Mouse (Mus musculus): ENCODE results near the gene Ulbp1. TPM values are rescaled to one million over a fixed set of nuclear protein-coding genes. Genes with fewer than 3 reads are reported as not detected.
A peak's percentile ranks its signal among the peaks of the same experiment; 100 is the strongest.
"Not testable (repeated sequence)": the region's sequence is repeated elsewhere in the genome, so short reads cannot be mapped to it uniquely, and the experiment has no call there.

The Ulbp1 gene
- polyA plus RNA-seq (2016; fragmentation: Nextera tagmentation; extraction: Ambion mirVana) = 5.6 and 6.3 TPM in 2 replicates

DNA sequence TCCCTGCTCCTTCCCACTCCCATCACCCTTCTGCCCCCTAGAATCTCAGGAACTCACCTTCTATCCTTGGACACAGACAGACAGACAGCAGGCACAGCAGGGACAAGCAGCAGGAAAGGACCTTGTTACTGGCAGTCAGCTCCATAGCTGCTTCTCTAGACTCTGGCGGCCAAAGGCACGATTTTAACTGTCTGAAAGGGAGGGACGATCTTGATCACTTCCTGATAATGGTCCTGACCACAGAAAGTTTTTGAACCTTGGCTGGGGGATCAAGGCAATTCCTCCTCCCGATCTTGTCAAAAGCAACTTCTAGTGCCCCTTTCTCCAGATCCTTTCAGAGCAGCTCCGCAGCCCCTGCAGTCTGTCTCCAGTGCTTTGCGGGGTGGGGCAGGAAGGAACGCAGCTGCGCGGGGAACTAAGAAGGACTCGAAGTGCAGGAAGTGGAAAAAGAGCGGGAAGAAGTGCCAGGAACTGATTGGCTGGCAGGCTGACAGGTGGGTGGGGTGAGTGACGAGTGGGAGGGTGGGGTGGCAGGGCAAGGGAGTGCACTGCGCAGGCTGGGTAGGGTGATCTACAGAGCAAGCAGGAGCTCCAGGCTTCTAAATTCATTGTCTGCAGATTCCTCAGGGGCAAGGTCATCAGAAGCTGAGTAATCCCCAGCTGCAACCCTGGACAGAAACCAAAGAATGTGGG is at the start of gene Ulbp1:
Ulbp1 (minus strand) TSS at position 442 of the 693 bp plus-strand sequence.
- DNase-seq (ENCODE audit: low spot score) = peak; percentile 84
- peak within 1 kb of the TSS; percentile 45 for H3K4me3 ChIP-seq
- no peaks in the 10 kb centered on the region for H3K36me3 ChIP-seq
- no peak within 1 kb of the TSS for H3K27ac ChIP-seq
- 0 out of 2 replicates have a peak, but pooled peaks cover 7% of the 10 kb centered on the region for H3K4me1 ChIP-seq
- no peaks in the 10 kb centered on the region for H3K9me3 ChIP-seq
- H3K27me3 ChIP-seq (ENCODE audit: insufficient read depth, poor library complexity, severe bottlenecking) = no peaks in the 10 kb centered on the region
- 56% methylated on average over 13 of the region's 13 CpGs for WGBS

DNA sequence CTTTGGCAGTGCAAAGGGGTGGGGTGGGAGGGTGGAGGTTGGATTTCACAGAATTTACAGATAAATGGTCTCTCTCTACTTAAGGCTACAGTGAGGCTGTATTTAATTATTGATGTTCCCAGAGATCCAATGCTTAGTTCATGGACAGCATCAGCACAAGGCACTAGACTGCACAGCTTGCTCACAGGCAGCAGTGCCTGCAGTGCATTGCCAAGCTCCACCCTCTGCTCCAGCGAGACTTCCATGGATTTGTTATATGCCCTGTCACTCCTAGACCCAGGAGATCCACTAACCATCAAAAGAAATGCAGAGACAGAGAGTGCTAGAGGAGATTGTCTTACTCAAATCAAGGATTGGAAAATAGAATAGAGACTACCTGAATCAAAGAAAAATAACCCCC is 24.7 kb upstream of the Ulbp1 start:
- H3K27ac ChIP-seq; H3K9me3 ChIP-seq; H3K27me3 ChIP-seq (ENCODE audit: insufficient read depth, poor library complexity, severe bottlenecking); H3K4me1 ChIP-seq; H3K36me3 ChIP-seq; DNase-seq (ENCODE audit: low spot score); H3K4me3 ChIP-seq: not testable (repeated sequence)
- WGBS = 35% methylated on average over 1 of the region's 1 CpGs

DNA sequence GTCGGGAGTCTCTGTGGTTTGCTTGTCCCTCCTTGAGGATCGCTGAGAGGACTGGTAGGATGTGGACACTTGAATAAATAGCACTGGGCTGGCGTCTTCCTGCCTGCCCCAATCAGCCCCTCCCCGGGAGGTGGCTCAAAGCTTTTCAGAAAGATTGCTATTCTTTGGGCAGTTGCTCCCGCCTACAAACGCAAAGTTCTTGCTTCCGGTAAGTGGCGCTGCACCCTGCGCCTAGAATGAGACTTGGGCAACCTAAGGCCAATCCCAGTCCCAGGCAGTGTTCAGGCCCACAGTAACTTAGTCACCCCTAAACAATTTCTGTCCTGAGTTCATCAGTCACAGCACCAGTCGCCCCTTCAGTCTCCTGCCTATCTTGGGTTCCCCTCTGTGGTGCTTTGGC is 18.9 kb upstream of the Ulbp1 start:
- not testable (repeated sequence) for DNase-seq (ENCODE audit: low spot score); H3K36me3 ChIP-seq; H3K4me1 ChIP-seq; H3K27ac ChIP-seq; H3K9me3 ChIP-seq
- Histone ChIP-seq H3K27me3 (ENCODE audit: insufficient read depth, poor library complexity, severe bottlenecking) (peaks cover 12% of the 10 kb centered on the region), H3K4me3 (peak overlapping the region; percentile 40)
- 8% methylated on average over 10 of the region's 10 CpGs for WGBS

DNA sequence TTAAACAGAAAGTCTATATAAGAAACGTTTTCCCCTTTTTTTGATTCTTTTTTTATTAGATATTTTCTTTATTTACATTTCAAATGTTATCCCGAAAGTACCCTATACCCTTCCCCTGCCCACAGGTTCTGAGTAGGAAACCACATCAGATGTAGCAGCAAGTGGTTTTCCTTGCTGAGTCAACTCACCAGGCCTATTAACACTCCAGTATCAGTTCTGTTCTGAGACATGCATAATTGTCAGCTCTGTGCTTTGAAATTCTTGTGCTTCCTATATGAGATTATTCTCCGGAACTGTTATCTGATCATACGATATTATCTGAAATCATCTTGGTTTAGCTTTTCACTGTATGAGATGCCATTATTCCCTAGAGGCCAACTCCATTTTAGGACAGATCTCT is 10.2 kb upstream of the Ulbp1 start:
- 57% methylated on average over 4 of the region's 4 CpGs for WGBS
- no peak for DNase-seq (ENCODE audit: low spot score)
- Histone ChIP-seq H3K9me3 (no peaks in the 10 kb centered on the region), H3K4me3 (no peak overlapping the region), H3K36me3 (no peaks in the 10 kb centered on the region), H3K27me3 (ENCODE audit: insufficient read depth, poor library complexity, severe bottlenecking) (no peaks in the 10 kb centered on the region), H3K27ac (no peak overlapping the region), H3K4me1 (no peaks in the 10 kb centered on the region)

DNA sequence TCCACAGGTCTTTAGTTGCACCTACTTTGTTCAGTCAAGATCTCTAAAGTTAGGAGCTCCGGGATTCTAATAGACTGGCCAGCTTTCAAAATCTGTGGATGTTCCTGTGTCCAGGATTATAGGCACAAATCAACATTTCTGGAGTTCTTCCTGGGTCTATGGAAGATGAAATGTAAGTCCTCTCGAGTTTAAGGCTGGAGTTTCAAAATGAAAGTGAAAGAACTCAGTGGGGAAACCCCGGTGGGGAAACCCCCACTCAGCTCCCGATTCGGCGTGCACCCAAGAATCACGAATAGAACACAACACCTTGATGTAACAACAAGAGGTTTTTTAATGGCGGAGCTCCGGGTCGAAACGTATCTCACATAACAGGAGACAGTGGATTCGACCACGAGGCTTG is 787 bp upstream of the Ulbp1 start:
- not testable (repeated sequence) for H3K27ac ChIP-seq; H3K9me3 ChIP-seq; H3K4me1 ChIP-seq; H3K36me3 ChIP-seq; DNase-seq (ENCODE audit: low spot score); H3K27me3 ChIP-seq (ENCODE audit: insufficient read depth, poor library complexity, severe bottlenecking); H3K4me3 ChIP-seq
- WGBS = 88% methylated on average over 7 of the region's 13 CpGs

DNA sequence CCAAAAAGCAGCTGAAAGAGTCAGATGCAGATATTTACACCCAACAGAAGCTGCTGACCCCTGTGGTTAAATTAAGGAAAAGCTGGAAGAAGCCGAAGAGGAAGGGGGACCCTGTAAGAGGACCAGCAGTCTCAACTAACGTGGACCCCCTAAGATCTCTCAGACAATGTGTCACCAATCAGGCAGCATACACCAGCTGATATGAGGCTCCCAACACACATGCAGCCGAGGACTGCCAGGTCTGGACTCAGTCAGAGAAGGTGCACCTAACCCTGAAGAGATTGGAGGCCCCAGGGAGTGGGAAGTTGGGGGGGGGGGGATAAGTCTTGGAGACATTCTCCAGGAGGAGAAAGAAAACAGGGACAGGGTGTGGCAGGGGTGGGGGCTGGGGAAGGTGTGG is 1.8 kb downstream of the Ulbp1 start:
- Histone ChIP-seq H3K27ac (no peak overlapping the region), H3K4me3 (0 out of 2 replicates have a peak overlapping the region, but pooled peaks have one; percentile 16), H3K36me3 (peaks cover 7% of the 10 kb centered on the region; the same call in 1 of the 2 replicates), H3K4me1 (0 out of 2 replicates have a peak, but pooled peaks cover 7% of the 10 kb centered on the region), H3K9me3 (no peaks in the 10 kb centered on the region), H3K27me3 (ENCODE audit: insufficient read depth, poor library complexity, severe bottlenecking) (no peaks in the 10 kb centered on the region)
- DNase-seq (ENCODE audit: low spot score) = no peak
- WGBS = 55% methylated on average over 3 of the region's 3 CpGs

DNA sequence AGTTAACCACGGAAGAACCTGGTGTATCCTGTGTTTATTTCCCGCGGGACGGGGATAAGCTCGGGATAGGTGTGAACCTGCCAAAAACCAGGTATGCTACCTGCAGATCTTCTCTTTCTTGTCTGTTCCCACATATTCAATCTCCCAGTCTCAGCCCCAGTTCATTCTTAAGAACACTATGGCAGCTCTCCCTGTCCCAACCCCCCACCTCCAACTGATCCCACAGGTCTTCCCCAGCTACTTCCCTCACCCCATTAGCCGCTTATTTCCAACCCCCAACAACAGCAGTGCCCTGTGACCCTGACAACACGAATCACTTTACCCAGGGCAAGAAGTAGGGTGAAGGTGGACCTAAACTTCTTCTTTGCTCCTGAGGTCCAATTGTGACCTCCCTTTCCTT is 3.0 kb downstream of the Ulbp1 start:
- H3K4me3 ChIP-seq = peak overlapping the region; percentile 38
- 7% methylated on average over 7 of the region's 7 CpGs for WGBS
- 0 out of 2 replicates have a peak, but pooled peaks cover 7% of the 10 kb centered on the region for H3K4me1 ChIP-seq
- H3K27ac ChIP-seq = no peak overlapping the region
- H3K9me3 ChIP-seq = no peaks in the 10 kb centered on the region
- H3K36me3 ChIP-seq = peaks cover 7% of the 10 kb centered on the region; the same call in 1 of the 2 replicates
- H3K27me3 ChIP-seq (ENCODE audit: insufficient read depth, poor library complexity, severe bottlenecking) = no peaks in the 10 kb centered on the region
- DNase-seq (ENCODE audit: low spot score) = no peak

DNA sequence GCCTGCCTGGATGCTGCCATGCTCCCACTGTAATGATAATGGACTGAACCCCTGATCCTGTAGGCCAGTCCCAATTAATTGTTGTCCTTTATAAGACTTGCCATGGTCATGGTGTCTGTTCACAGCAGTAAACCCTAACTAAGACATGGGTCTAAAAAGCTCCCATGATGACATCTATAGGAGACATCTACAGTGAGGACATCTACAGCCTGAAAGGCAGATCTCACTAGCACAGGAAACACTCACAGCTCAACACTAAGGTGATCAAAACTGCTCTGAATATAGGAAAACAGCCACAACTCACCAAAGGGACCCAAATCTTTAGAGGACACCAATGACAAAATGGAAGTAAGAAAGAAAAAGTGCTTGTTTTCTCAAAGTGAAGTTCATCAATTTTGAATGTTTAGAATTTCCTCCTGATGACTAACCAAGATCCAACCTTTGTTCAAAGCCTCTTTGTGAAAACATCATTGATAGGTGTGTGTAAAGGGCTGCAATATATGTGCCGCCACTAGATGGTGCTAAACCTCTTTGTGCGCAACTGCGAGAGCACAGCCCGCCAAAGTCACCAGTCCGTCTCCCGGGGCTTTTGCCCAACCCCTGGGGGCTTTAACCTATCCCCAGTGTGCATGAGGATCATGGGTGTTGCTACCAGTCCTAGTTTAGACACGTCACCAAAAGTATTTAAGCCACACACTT is 3.6 kb downstream of the Ulbp1 start:
- peak overlapping the region; percentile 38; the same call in 1 of the 2 replicates for H3K4me3 ChIP-seq
- not testable (repeated sequence) for H3K9me3 ChIP-seq; DNase-seq (ENCODE audit: low spot score); H3K27ac ChIP-seq; H3K36me3 ChIP-seq; H3K4me1 ChIP-seq; H3K27me3 ChIP-seq (ENCODE audit: insufficient read depth, poor library complexity, severe bottlenecking)
- under 1% methylated on average over 7 of the region's 7 CpGs for WGBS

DNA sequence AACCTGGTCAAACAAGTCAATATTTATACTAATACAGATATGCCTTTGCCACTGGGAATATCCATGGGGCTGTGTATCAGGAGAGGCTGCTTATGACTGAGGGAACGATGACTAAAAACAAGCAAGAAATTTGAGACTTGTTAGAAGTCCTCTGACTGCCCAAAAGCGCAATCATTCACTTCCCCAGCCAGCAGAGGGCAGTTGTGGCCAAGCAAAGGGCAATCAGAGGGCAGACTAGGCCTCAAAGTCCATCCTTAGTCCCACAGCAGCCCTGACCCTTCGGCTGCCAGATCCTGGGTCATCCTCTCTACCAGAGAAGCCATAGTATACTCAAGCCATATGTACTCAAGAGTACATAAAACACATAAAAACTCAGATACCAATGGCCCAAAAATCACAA is 11.4 kb downstream of the Ulbp1 start:
- Histone ChIP-seq H3K4me3 (no peak overlapping the region), H3K36me3 (no peaks in the 10 kb centered on the region), H3K4me1 (no peaks in the 10 kb centered on the region), H3K9me3 (peaks cover 8% of the 10 kb centered on the region), H3K27me3 (ENCODE audit: insufficient read depth, poor library complexity, severe bottlenecking) (no peaks in the 10 kb centered on the region), H3K27ac (no peak overlapping the region)
- WGBS = 54% methylated on average over 3 of the region's 3 CpGs
- no peak for DNase-seq (ENCODE audit: low spot score)

DNA sequence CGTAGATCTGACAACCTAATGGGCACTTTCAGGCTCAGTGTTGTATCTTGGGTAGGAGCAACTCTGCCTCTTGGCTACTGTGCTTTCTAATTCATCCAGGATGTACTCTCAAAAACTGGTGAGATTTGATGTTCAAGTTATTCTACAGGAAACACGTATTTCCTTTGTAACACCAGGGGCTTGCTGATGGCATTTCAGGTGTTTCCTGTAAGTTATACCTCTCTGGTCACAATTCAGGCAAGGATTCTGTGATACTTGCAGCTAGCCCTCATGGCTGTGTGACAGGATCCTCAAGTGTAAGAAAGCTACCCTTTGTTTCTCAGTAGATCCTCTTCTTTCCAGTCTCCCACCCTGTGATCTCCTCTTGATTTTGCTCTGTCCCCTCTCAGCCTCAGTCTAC is 34.5 kb downstream of the Ulbp1 start:
- 78% methylated on average over 2 of the region's 2 CpGs for WGBS
- H3K4me1 ChIP-seq = no peaks in the 10 kb centered on the region
- H3K27me3 ChIP-seq (ENCODE audit: insufficient read depth, poor library complexity, severe bottlenecking) = no peaks in the 10 kb centered on the region
- no peaks in the 10 kb centered on the region for H3K36me3 ChIP-seq
- H3K4me3 ChIP-seq = no peak overlapping the region
- H3K9me3 ChIP-seq = no peaks in the 10 kb centered on the region
- DNase-seq (ENCODE audit: low spot score) = no peak
- H3K27ac ChIP-seq = no peak overlapping the region

DNA sequence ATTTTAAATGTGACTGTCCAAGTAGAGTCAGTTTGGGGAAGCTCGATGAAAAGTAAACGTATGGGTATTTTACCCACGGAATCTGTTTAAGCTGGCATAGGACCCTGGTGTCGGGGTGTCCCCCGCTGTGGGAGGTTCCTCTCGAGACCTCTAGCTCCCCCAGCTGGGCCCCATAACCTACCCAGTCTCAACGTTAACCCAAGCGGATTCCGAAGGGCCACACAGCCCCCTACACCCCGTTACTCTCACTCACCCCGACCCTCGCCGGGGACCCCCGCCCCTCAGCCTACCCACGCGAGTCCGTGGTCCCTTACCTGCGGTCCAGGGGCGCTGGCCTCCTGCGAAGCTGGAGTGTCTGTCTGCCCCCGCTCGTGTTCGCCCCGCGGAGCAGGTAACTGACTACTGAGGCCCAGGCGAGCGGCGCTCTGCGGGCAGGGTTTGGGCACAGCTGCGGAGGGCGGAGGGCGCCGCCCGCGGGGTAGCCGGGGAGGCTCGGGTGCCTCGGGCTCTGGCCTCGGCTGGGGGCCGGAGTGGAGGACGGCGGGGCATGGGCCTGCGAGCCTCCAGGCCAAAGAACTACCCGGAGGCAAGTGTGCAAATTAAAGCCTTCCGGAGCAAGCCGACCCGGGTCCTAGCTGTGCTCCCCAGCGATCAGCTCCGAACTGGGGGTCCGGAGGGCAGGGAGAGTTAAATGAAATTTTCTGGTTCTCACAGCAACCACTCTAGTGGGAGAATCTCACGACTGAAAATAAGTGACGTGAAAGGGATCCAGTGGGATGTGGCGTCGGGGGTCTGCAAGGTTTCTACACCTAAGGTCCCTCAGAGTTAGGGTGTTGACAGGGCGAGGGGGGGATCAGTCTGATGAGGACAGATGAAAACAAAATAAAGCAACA is 80.0 kb downstream of the Ulbp1 start:
- peak overlapping the region; percentile 74 for H3K4me3 ChIP-seq
- no peak overlapping the region for H3K27ac ChIP-seq
- DNase-seq (ENCODE audit: low spot score) = peak; percentile 73
- no peaks in the 10 kb centered on the region for H3K9me3 ChIP-seq
- H3K27me3 ChIP-seq (ENCODE audit: insufficient read depth, poor library complexity, severe bottlenecking) = peaks cover 28% of the 10 kb centered on the region
- 8% methylated on average over 55 of the region's 55 CpGs for WGBS
- H3K36me3 ChIP-seq = no peaks in the 10 kb centered on the region
- peaks cover 17% of the 10 kb centered on the region for H3K4me1 ChIP-seq

DNA sequence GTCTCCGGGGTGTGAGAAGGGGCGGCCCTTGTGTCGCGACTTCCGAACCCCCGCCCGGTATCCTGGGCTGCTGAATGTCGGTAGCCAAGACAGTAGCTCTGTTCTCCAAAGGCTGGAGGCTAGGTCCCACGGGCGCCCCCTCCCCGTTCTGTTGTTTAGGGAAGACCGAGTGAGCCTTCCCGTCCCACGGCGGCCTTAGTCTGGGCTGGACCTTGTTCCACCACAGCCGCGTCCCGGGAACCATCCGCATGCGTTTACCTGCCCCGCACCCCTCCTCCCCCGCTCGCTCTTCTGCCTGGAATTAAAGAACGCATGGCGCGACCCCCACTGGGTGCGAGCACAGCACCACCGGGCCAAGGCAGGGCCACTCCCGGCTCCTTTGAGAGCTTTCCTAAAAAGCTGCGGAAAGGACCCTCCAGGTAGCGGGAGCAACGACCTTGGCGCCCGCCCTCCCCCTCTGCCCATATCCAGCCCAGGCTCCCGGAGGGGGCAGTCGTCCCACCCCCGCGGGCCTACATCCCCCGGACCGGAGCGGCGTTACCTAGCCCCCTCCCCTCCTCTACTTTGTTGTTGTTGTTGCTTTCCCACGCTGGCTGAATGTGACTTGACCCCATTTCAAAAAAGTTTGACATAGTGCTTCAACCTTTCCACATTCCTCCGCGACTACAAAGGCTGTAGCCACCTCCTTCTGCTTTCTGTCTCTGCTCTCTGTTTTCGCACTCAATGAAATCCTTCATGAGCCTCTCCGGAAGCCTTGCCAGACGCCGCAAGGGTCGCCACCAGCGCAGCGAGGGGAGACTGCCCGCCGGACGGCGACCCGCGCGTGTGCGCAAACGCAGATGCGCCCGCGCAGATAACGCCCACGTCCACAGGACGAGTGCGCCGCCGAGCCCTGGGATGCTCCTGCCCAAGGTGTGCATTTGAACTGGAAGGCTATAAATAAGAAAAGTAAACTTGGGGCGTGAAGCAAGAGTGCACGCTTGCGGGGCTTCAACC is 81.2 kb downstream of the Ulbp1 start:
- DNase-seq (ENCODE audit: low spot score) = peak; percentile 77
- Histone ChIP-seq H3K27ac (peak overlapping the region; percentile 59; the same call in 1 of the 2 replicates), H3K36me3 (no peaks in the 10 kb centered on the region), H3K9me3 (no peaks in the 10 kb centered on the region), H3K4me1 (peaks cover 17% of the 10 kb centered on the region), H3K4me3 (peak overlapping the region; percentile 74), H3K27me3 (ENCODE audit: insufficient read depth, poor library complexity, severe bottlenecking) (peaks cover 28% of the 10 kb centered on the region)
- 1% methylated on average over 73 of the region's 73 CpGs for WGBS

Data from heart, embryonic 10.5 days (tissue).